Mouse (Mus musculus): ENCODE measurements around the gene Hbq1b. TPM values are rescaled to one million over a fixed set of nuclear protein-coding genes. Genes with fewer than 3 reads are reported as not detected.

Hbq1b gene
- total RNA-seq (2022) = 1 to 10 TPM in 1 of 4 experiments, under 1 TPM in 1, not detected in 2; 0.52 to 1.6 TPM

- peak; percentile 67 for DNase-seq (ENCODE audit: low spot score)
Observed at GRCm38 (mm10) chr11:32286695-32287492, at the start of gene Hbq1b. TSS of gene Hbq1b (plus strand) at chr11:32286965.

DNA sequence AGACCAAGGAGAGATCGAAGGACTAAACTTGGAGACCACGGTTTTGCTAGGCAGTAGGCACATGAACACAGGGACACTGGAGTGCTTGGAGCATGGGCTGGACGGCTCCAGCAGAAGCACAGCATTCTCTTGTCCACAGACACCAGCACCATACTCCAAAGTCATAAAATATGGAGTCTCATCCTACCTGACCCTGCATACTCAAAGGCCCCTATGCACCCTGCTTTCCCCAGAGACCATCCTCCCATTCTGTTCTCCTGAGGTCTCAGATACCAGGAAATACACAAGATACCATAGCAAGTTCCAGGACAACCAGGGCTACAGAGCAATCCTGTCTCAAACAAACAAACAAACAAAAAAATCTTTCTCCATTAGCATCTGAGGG, 49.4 kb upstream of the Hbq1b start:
- DNase-seq (ENCODE audit: low spot score) = no peak

GRCm38 (mm10) chr11:32238093-32238860, 48.5 kb upstream of the Hbq1b start:
- DNase-seq (ENCODE audit: low spot score) = peak; percentile 67

DNA sequence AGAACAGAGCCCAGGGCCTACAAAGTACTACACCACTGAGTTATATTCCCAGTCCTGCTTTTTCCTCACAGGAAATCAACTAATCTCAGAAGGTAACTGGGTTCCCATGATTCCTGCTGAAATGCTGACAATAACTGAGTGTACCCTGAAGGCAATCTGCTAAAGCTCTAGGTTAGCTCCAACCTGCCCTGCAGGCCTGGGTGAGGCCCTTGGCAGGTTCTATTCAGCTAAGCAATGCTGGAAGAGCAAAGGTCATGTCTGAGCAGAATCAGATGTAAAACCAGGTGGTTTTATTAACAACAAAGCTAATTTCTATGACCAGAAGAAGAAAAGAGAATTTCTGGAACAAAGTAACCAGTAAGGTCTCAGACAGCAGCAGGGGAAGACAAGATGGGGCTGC, 45.4 kb upstream of the Hbq1b start:
- DNase-seq (ENCODE audit: low spot score) = no peak

DNA sequence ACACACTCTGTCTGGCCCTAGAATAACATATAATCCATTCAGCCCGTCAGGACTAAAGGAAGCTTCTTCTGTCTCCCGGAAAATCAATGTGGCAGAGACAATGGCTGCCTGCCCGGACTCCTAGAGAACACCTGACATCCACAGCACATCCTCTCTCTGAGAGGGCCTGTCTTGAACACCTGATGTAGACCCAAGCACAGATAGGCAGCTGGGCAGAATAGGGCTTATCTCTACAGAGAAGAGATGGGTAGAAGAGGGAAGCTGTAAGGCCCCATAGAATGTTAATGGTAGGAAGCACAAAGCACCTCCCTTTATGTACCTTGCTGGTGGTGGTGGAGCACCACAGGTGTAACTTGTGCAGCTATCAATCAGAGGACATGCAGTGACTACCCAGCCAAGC, 44.6 kb upstream of the Hbq1b start:
- no peak for DNase-seq (ENCODE audit: low spot score)

GRCm38 (mm10) chr11:32243205-32243955, 43.4 kb upstream of the Hbq1b start:
- DNase-seq (ENCODE audit: low spot score) = no peak

- peak; percentile 50 for DNase-seq (ENCODE audit: low spot score)
Observed at GRCm38 (mm10) chr11:32244064-32244463, 42.7 kb upstream of the Hbq1b start.

DNA sequence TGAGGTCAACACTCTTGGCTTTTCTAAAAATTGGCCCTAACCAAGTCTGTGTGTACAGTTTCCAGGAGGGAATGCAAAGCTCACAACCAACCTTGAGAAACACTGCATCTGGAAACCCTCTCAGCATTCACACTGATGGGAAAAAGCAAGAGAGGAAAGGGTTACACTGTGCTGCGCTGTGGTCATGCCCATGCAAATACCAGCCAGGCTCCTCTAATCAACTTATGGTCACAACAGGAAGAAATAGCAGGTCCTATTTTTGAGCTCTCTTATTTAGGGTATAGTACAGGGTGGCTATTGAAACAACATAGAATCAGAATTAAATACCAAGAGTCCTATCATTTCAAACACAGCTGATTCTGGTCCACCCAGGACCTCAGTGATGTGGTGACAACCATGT, 42.1 kb upstream of the Hbq1b start:
- DNase-seq (ENCODE audit: low spot score) = no peak

- DNase-seq (ENCODE audit: low spot score) = no peak
Observed at GRCm38 (mm10) chr11:32245614-32246013, 41.2 kb upstream of the Hbq1b start.

GRCm38 (mm10) chr11:32247068-32247467, 39.7 kb upstream of the Hbq1b start:
- no peak for DNase-seq (ENCODE audit: low spot score)

GRCm38 (mm10) chr11:32248350-32248749, 38.4 kb upstream of the Hbq1b start:
- DNase-seq (ENCODE audit: low spot score) = no peak

GRCm38 (mm10) chr11:32250880-32251763, 35.6 kb upstream of the Hbq1b start:
- DNase-seq (ENCODE audit: low spot score) = no peak

- no peak for DNase-seq (ENCODE audit: low spot score)
Observed at GRCm38 (mm10) chr11:32253121-32253520, 33.6 kb upstream of the Hbq1b start.

DNA sequence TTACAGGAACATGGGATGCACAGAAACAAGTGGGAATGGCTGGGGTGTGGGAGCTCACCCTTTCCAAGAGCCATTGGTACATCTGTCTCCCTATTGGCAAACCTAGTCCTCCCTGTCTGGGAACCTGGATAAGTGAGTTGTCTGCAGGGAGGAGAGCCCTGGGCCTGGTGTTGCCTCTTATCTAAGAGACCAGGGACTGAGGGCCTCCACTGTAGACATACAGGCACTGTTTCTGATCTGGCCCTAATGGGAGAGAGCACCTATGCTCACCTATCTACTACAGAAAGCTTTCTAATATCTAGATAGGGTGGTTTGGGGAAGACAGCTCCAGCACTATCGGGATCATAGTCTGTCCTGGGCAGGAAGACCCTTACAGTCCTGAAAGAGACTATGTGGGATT, 30.6 kb upstream of the Hbq1b start:
- no peak for DNase-seq (ENCODE audit: low spot score)

DNA sequence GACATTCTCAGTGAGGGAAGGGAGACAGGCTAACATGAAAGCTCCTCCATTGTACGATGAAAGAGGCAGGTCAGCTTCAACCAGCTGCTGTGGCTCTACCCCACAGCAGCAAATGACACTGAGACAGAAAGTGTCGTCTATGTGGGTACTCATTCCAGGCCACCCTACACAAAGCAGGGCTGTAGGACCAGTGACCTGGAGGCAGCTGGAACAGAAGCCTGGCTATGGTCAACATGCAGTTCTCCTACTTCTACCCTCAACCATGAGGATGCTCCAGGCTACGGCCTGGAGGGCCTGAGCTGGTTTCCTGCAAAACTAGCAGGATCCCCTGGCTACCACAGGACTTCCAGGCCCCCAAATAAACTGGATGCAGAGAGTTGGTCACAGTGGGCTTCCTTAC, 30.2 kb upstream of the Hbq1b start:
- no peak for DNase-seq (ENCODE audit: low spot score)

DNA sequence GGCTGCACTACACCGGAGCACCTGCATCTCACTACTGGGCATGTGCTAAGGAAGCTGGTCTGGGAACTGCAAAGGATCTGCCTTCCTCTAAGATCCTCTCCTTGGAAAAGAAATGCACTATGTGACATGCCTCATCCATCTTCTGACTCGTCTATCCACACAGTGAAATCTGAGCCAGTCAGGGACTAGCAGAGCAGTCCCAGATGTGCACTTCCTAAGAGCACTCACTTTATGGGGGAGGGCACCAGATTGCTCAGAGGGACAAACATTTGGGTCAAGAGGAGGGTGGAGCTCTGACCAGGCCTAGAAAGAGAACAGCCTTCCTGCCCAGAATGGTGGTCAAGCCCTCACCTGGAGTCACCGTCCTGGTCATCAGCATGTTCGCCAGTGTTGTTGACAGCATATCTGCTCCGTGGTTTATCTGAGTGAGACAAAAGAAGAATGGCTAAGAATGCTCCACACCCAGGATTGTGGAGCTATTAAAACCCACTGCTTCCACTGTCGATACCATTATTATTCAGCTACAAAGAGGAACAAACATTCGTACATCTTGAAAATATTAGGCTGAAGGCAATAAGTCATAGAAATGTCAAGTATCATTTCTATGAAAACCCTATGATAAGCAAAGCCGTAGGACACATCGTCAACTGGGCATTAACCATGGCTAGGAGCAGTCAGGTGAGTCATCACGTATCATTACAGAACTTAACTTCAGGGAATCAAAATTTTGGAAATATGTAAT, 23.9 kb upstream of the Hbq1b start:
- no peak for DNase-seq (ENCODE audit: low spot score)

GRCm38 (mm10) chr11:32265117-32265738, 21.5 kb upstream of the Hbq1b start:
- DNase-seq (ENCODE audit: low spot score) = no peak

- DNase-seq (ENCODE audit: low spot score) = no peak
Observed at GRCm38 (mm10) chr11:32266194-32266593, 20.6 kb upstream of the Hbq1b start.

- no peak for DNase-seq (ENCODE audit: low spot score)
Observed at GRCm38 (mm10) chr11:32266776-32267175, 20.0 kb upstream of the Hbq1b start.
